Mouse (Mus musculus) heart, postnatal 0 days (tissue): ENCODE measurements at regions not wholly inside any gene's neighbourhood (a gene's known extent, or its start where the extent isn't known, plus 50 kb on each side); places are given as distances from the start of the nearest gene placed in this dataset.

Experiments used
- ATAC-seq: fragments of 200-750 bp; cut with Nextera tagmentation; 2 replicates; pipeline ENCODE4 v1.8.0; 2017; ENCODE audit warnings: low read depth, moderate number of reproducible peaks, moderate library complexity; ENCODE audit not compliant: insufficient read depth
- DNase-seq: peaks from one replicate; pipeline ENCODE4 v3.0.0-alpha.2; 2016; ENCODE audit warnings: low spot score
- H3K27ac ChIP-seq: fragments of 300-500 bp; sonication (generic); 2 replicates; pipeline ENCODE4 v1.5.1; 2014; ENCODE audit warnings: low read depth, mild to moderate bottlenecking
- H3K27me3 ChIP-seq: fragments of 300-500 bp; sonication (generic); 2 replicates; pipeline ENCODE4 v1.6.1; 2014; ENCODE audit warnings: low read length, mixed read lengths; ENCODE audit not compliant: control insufficient read depth, insufficient read depth
- H3K36me3 ChIP-seq: fragments of 300-500 bp; sonication (generic); replicated peaks from 2 replicates; pipeline ENCODE4 v1.6.1; 2014; ENCODE audit warnings: low read length, mixed read lengths; ENCODE audit not compliant: control insufficient read depth, insufficient read depth
- H3K4me1 ChIP-seq: fragments of 300-500 bp; sonication (generic); 2 replicates; pipeline ENCODE4 v1.6.1; 2014; ENCODE audit warnings: antibody characterized with exemption; ENCODE audit not compliant: control insufficient read depth, insufficient read depth
- H3K4me2 ChIP-seq: fragments of 300-500 bp; sonication (generic); 2 replicates; pipeline ENCODE4 v1.6.1; 2014; ENCODE audit warnings: low read depth, mild to moderate bottlenecking, low read length, moderate library complexity
- H3K4me3 ChIP-seq: fragments of 300-500 bp; sonication (generic); 2 replicates; pipeline ENCODE4 v1.5.1; 2014; ENCODE audit warnings: low read depth, low read length
- H3K9ac ChIP-seq: fragments of 300-500 bp; sonication (generic); replicated peaks from 2 replicates; pipeline ENCODE4 v1.6.1; 2014; ENCODE audit warnings: low read depth, low read length, mixed read lengths
- H3K9me3 ChIP-seq: fragments of 300-500 bp; sonication (generic); replicated peaks from 2 replicates; pipeline ENCODE4 v1.6.1; 2016; ENCODE audit warnings: low read length; ENCODE audit not compliant: control insufficient read depth
- CTCF ChIP-seq: IDR thresholded peaks from 2 replicates; pipeline ENCODE4 v1.5.1; 2016; ENCODE audit warnings: antibody characterized with exemption, control low read depth, low read depth
- EP300 ChIP-seq: IDR thresholded peaks from 2 replicates; pipeline ENCODE4 v1.6.1; 2016; ENCODE audit warnings: antibody characterized with exemption, low read depth
- WGBS: fragments of 180-500 bp; shearing (Covaris S2); extraction: QIAGEN DNeasy Blood & Tissue Kit; methylation state at CpG from one replicate; pipeline ENCODE4 v1.1.7; 2014; 5-methylcytosine and 5-hydroxymethylcytosine counted together

- TF ChIP-seq EP300 (no peak), CTCF (no peak)
- DNase-seq: no peak
- 68% methylated on average over 4 of the region's 4 CpGs for WGBS
Measured at GRCm38 (mm10) chr7:63811816-63812215, 104.8 kb upstream of the E030018B13Rik start.

DNA sequence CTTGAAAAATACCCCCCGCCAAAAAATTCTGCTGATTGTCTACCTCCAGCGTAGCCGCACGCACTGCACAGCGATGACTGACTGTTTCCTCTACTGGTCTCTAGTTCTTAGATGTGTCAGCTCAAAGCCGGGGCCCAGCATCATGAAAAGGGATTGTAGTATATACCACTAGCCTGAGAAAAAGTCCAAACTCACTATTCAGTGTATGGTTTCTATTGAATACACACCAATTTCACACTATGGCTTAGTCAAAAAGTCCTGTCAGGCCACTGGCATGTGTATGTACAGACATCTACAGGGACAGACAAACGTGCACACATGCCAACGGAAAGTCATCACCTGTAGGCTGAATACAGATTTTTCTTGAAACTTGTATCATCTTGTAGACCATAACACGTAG lies 101.1 kb upstream of the E030018B13Rik start:
- H3K4me2 ChIP-seq: no peak overlapping the region
- H3K27me3 ChIP-seq: no peaks in the 10 kb centered on the region
- TF ChIP-seq EP300 (no peak), CTCF (no peak)
- H3K27ac ChIP-seq: no peak overlapping the region
- no peak overlapping the region for H3K9ac ChIP-seq
- ATAC-seq (no peak), DNase-seq (no peak)
- no peaks in the 10 kb centered on the region for H3K9me3 ChIP-seq
- no peaks in the 10 kb centered on the region for H3K36me3 ChIP-seq
- H3K4me3 ChIP-seq: no peak overlapping the region
- H3K4me1 ChIP-seq: peaks cover 9% of the 10 kb centered on the region
- 85% methylated on average over 9 of the region's 9 CpGs for WGBS

More at GRCm38 (mm10) chr7:63811816-63812215, 104.8 kb upstream of the E030018B13Rik start:
- Histone ChIP-seq H3K9ac (no peak overlapping the region), H3K27me3 (no peaks in the 10 kb centered on the region), H3K4me1 (peaks cover 5% of the 10 kb centered on the region), H3K9me3 (no peaks in the 10 kb centered on the region), H3K4me3 (no peak overlapping the region), H3K36me3 (no peaks in the 10 kb centered on the region), H3K4me2 (no peak overlapping the region), H3K27ac (no peak overlapping the region)
- ATAC-seq: no peak

DNA sequence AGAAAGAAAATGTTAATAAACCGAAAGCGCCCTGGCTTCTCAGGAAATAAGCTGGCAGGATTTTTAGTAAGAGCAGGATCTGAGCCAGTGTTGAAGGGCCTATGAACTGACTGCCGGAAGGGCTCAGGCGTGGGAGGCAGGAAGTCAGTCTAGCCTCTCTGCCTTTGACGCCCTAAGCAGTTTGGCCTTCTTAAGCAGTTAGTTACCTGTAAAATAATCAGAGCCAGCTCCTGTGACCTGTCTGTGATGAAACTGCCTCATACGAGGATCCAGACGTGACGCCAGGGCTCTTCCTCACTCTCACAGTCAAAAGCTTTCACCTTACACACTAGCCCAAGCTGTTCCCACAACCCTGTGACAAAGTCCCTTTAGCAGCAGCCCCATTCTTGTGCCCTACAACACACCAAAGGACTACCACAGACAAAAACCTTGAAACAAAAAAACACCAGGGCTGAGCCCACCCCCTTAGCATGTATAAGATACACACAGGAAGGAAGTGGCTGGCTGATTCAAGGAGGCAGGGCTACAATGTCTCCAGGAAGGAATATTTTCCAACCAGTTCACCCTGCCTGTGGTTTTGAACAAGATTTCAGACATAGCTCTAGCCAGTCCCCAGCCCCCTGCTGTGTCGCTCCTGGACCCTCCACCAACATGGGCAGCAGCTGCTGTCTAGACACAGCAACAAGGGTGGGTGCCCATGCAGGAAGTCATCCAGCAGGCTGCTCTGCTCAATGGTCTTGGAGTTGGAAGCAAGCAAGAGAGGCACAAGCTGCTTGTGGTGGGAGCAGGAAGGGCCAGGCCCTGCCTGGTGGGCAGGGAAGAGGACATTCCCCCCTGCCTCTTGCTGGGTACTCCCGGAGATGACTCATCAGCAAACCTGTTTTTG lies 100.4 kb upstream of the E030018B13Rik start:
- peak; percentile 53; the same call in 1 of the 2 replicates for ATAC-seq
- peak; percentile 20 for DNase-seq

GRCm38 (mm10) chr7:63817476-63817875 lies 99.2 kb upstream of the E030018B13Rik start:
- TF ChIP-seq EP300 (no peak), CTCF (no peak)
- Histone ChIP-seq H3K9ac (no peak overlapping the region), H3K4me3 (no peak overlapping the region), H3K4me1 (peaks cover 9% of the 10 kb centered on the region), H3K9me3 (no peaks in the 10 kb centered on the region), H3K36me3 (no peaks in the 10 kb centered on the region), H3K27ac (no peak overlapping the region), H3K27me3 (no peaks in the 10 kb centered on the region), H3K4me2 (no peak overlapping the region)
- no peak for DNase-seq
- ATAC-seq: no peak
- 67% methylated on average over 1 of the region's 1 CpGs for WGBS

More for the DNA sequence above, 100.4 kb upstream of the E030018B13Rik start:
- 43% methylated on average over 10 of the region's 10 CpGs for WGBS
- H3K4me1 ChIP-seq: peaks cover 9% of the 10 kb centered on the region
- peak overlapping the region; percentile 54 for H3K27ac ChIP-seq
- TF ChIP-seq CTCF (no peak), EP300 (0 out of 2 replicates have a peak, but pooled peaks have one; percentile 23)
- no peaks in the 10 kb centered on the region for H3K36me3 ChIP-seq
- H3K9ac ChIP-seq: no peak overlapping the region
- H3K9me3 ChIP-seq: no peaks in the 10 kb centered on the region
- H3K4me3 ChIP-seq: no peak overlapping the region
- H3K4me2 ChIP-seq: peak overlapping the region; percentile 10; the same call in 1 of the 2 replicates
- no peaks in the 10 kb centered on the region for H3K27me3 ChIP-seq

DNA sequence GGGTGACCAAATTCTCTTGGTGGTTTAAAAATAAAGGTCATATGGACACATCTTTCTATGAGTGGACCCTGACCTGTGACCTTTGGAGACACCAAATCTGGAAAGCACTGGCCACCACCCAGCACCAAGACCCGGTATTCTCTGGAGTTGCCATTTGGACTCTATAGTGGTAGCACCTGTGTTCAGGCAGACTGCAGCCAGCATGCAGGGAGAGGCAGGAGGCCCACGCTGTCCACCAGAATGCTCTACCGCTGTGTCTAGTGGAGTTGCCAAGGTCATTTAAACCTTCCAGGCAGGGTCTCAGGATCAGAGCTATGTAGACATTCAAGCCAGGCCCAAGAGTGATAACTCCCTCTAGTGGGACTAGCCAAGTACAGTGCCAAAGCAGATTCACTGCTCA lies 98.6 kb upstream of the E030018B13Rik start:
- WGBS: 79% methylated on average over 3 of the region's 3 CpGs

More for the DNA sequence above, 98.6 kb upstream of the E030018B13Rik start:
- Histone ChIP-seq H3K4me3 (no peak overlapping the region), H3K4me2 (no peak overlapping the region), H3K9me3 (no peaks in the 10 kb centered on the region), H3K27ac (no peak overlapping the region), H3K4me1 (peaks cover 9% of the 10 kb centered on the region), H3K9ac (no peak overlapping the region), H3K27me3 (no peaks in the 10 kb centered on the region), H3K36me3 (no peaks in the 10 kb centered on the region)
- ATAC-seq (no peak), DNase-seq (no peak)
- TF ChIP-seq EP300 (no peak), CTCF (no peak)
